Mouse (Mus musculus) heart, adult 9 months (tissue): ENCODE measurements at regions not wholly inside any gene's neighbourhood (a gene's known extent, or its start where the extent isn't known, plus 50 kb on each side); places are given as distances from the start of the nearest gene placed in this dataset.

Experiments
- DNase-seq, 2 experiments: peaks; one replicate each; pipeline ENCODE4 v3.0.0; 2022; ENCODE audit warnings: low spot score in 2 of 2

- no peak for DNase-seq
Observed at GRCm38 (mm10) chr3:56590071-56590470, 406.6 kb upstream of the Nbea start.

DNA sequence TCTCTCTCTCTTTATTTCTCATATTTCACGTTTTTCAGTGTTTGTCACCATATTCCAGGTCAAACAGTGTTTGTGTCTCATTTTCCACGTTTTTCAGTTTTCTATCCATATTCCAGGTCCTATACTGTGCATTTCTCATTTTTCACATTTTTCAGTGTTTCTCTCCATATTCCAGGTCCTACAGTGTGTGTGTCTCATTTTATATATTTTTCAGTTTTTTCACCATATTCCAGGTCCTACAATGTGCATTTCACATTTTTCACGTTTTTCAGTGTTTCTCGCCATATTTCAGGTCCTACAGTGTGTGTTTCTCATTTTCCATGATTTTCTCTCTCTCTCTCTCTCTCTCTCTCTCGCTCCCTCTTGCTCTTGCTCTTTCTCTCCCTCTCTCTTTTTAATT lies 391.9 kb upstream of the Nbea start:
- no peak for DNase-seq

DNA sequence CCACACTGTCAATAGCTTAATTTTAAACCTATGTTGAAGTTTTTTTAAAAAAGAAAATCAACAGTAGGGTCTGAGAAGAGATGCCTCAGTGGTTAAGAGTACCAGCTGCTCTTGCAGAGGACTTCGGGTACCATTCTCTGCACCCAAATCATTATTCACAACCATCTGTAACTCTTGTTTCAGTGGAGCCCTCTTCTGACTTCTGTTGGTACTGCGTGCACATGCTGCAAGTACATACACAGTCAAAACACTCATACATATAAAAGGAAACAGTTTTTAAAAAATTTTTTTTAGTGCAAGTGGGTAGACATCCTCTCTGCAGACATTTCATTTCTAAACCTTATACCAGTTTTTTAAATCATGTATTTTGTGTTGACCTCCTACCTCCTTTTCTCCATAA lies 352.7 kb upstream of the Nbea start:
- no peak for DNase-seq

DNA sequence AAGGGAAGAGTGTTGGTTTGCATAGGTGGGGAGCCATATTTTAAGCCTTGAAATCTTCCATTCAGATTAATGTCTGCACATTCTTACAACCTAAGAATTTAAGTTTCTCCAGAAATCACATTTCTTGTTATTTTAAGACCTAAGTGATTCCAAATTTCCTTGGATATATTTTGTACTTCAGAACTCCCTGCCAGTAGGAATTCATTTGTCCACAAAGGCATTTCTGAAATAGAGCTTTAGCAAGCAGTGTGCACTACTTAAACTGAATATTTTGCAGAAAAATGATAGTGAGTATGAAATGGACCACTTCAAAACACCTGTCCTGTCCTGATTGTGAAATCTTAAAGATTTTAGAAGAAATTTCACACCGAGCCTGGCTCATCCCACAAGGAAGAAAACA lies 320.9 kb upstream of the Nbea start:
- DNase-seq = no peak

DNA sequence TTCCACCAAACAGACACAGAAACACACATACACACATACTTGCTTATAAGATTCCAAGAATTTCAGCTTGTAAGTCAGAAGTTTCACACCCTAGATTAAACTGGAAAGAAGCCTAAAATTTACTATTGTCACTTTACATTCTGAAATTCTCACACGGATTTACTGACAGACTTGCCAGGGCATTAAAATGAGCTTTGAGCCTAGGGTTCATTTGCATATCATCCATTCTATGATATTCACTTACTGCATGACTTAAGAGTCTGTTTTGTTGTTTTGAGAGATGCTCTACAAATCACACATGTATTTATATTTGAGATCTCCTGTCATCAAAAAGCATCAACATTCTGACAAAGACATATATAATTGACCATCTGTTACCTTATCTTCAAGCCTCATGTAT lies 315.8 kb upstream of the Nbea start:
- DNase-seq = no peak

DNA sequence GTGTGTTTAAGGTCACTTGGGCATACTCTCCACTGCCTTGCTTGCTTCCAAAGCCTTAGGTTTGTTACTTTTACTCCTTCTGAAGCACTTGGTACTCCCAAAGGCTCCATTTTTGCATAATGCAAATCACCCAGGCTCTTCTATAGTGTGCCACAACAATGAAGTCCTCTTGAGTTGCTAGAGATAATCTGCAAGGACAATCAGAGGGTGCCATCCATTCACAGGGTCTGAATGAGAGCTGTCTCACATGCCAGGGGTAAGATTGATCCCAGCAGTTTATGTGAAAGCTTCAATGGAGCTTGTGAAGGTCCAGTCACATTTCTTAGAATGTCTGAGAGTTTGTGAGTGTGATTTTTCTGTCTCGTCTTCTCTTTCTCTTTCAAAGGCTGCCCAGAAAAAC lies 310.4 kb upstream of the Nbea start:
- DNase-seq = no peak

GRCm38 (mm10) chr3:56489154-56489553 lies 305.7 kb upstream of the Nbea start:
- DNase-seq = no peak

- DNase-seq = peak; percentile 6 to 20
Observed at GRCm38 (mm10) chr3:56485550-56486400, 302.3 kb upstream of the Nbea start.

DNA sequence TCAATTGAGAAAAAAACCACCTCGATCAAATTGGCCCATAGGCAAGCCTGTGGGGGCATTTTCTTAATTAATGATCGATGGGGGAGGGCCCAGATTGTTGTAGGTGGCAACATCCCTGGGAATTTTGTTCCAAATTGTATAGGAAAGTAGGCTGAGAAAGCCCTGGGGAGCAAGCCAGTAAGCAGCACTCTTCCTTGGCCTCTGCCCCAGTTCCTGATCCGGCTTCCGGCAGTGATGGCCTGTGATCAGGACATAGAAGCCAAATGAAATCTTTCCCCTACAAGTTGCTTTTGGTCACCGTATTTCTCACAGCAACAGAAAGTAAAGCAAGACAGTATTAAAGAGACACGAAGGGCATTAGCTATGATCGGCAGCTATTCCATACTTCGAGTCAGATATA lies 300.6 kb upstream of the Nbea start:
- DNase-seq = peak; percentile 14 to 17

DNA sequence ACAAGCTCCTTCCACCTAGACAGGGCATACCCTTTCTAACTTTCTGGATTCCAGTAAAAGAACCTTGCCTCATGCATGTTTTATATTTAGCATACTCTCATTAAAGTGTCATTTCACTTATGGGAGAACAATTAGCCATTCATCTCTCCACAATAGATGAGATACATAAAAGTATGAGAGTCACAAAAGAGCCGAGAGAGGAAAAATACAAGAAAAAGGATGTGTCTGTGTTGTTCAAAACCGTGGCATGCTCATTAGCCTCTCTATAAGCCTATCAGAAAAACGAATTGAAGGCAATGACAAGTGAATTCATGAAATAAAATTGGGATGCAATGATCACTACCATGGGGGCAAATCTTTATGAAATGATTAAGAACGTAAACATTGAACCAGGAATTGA lies 299.9 kb upstream of the Nbea start:
- DNase-seq = no peak

- no peak for DNase-seq
Observed at GRCm38 (mm10) chr3:56479529-56479928, 296.0 kb upstream of the Nbea start.

- DNase-seq = no peak
Observed at GRCm38 (mm10) chr3:56478544-56479140, 295.1 kb upstream of the Nbea start.

DNA sequence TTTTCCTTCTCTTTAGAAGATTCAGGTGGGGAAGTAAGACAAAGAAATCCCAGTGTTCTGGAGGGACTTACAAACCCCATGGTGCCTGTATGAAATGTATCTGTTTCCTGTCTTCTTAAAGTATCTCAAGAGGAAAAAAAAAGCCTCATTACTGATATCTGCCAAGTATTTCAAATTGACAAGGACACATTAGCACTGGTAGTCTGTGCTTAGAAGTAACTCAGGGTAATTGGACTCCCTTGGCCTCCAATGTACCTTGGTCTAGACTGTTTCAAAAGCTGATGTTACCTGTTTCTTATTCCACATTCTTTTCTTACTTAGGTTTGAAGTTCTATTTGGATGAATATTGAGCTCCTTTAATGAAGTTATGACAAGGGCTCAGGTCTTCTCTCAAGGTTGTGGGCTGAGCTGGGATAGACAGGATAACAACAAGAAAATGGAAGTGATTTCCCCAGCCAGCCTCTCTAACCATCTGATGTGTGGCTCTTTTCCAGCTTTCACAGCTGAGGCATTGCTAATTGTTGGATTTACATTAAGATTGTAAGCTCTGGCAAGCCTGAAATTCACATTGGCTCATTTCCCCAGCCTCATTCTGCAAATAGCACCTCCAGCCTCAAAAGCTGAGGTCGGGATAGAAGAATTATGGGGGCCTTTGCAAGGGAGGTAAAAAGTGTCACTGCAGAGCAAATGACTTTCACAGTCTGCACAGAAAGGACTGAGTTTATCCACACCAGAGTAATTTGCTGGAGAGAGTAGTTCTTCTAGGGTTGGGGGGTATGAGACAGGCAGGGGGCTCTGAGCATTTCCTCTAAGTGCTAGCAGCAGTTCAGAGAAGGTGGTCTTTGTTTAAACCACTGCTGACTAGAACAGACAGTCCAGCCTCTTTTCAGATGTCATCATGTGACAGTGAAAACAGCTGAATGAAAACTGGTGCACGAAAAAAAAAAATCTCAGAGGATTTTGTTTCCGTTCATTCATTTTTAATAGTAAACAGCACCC lies 292.3 kb upstream of the Nbea start:
- DNase-seq = no peak

- no peak for DNase-seq
Observed at GRCm38 (mm10) chr3:56472651-56473050, 289.1 kb upstream of the Nbea start.

GRCm38 (mm10) chr3:56471823-56472222 lies 288.3 kb upstream of the Nbea start:
- no peak for DNase-seq

DNA sequence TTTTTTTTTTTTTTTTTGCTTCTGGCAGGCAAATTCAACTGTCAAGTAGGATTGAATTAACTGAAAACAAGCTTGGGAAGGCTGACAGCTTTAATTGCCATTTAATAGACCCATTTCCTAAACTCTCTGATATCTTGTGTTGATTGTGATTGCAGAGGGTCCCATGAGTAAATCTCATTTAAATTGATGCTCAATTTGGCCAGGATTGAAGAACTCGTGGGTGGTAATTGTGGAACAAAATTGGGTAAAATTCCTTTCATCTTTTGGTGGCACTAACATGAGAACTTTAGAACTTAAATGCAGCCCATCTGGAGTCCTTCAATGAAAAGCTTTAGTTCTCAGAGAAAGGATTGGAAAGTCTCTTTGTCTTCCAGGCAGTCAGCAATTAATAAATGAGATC lies 287.7 kb upstream of the Nbea start:
- DNase-seq = no peak

GRCm38 (mm10) chr3:56457625-56458024 lies 274.1 kb upstream of the Nbea start:
- no peak for DNase-seq

DNA sequence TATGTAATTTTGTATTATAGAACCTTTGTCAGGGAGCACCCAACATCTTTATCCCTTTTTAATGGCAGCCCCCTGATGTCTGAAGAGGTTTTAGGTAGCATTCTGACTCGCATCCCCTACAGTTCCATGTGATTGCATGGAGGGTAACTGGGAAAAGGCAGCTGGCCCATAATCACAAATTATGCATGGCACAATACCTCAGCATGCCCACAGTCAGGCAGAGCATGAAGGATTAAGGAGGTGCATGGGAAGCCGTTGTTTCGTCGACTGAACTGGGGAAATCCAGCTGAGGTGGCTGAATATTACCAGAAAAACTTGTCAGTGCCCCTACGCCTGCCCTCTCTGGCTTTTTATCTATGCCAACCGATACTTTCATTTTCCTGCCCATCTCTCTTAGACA lies 272.8 kb upstream of the Nbea start:
- no peak for DNase-seq

DNA sequence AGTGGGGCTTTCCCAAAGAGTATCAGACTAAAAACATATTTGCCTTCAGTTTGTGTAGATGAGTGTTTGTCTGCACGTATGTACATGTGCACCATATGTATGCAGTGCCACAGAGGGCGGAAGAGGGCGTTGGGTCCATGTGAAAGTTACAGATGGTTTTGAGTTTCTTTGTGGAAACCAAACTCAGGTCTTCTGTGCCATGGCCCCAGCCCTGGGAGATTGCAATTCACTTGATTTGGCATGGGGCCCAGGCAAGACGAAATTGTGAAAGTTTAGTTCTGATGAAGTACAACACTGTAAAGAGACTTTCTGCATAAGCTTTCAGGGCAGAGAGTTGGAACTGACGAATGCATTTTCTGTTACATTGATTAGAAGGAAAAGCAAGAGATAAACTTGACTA lies 255.4 kb upstream of the Nbea start:
- peak in 1 of 2 experiments; percentile 22 for DNase-seq

GRCm38 (mm10) chr3:56438020-56438747 lies 254.7 kb upstream of the Nbea start:
- no peak for DNase-seq

DNA sequence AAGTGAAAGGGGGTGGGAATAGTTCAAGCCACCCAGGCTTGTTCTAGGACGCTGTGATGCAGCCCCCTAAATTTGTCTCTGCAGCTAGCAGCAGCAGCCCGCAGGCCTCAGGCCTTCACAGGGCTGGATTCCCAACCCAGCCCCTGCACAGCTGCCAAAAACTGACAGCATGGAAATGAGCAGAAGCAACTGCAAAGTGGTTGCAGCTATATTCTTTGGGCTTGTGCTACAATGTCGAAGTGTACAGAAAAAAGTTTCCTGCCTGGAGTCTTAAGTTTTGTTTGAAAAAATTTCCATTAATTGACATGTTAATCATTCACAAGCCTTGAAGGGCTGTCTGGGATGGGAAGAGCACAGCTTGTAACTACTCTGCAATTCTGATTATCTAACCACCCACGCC lies 253.6 kb upstream of the Nbea start:
- DNase-seq = peak in 1 of 2 experiments; percentile 38

DNA sequence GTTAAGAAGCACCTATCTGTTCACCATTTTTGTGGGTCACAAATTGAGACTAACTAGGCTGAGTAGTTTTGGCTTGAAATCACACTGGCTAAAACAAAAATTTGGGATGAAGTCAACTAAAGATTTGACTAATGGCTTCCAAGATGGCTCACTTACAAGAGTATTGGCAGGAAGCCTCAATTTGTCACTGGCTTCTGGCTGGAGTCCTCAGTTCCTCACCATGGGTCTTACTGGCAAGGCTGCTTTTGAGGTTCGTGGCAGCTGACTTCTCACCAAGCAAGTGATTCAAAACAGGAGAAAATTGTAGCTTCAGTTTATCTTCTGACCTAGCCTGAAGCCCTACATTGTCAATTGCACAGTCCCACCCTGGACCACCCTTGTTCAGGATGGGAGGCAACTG lies 250.0 kb upstream of the Nbea start:
- DNase-seq = peak; percentile 41 to 48
